Mouse (Mus musculus): Measurements from ENCODE around the gene Gm12216. TPM values are rescaled to one million over a fixed set of nuclear protein-coding genes. Genes with fewer than 3 reads are reported as not detected.
A peak's percentile ranks its signal among the peaks of the same experiment; 100 is the strongest.
"Not testable (repeated sequence)": the region's sequence is repeated elsewhere in the genome, so short reads cannot be mapped to it uniquely, and the experiment has no call there.

The Gm12216 gene
- polyA plus RNA-seq, 1 experiment = 3.7 TPM

DNA sequence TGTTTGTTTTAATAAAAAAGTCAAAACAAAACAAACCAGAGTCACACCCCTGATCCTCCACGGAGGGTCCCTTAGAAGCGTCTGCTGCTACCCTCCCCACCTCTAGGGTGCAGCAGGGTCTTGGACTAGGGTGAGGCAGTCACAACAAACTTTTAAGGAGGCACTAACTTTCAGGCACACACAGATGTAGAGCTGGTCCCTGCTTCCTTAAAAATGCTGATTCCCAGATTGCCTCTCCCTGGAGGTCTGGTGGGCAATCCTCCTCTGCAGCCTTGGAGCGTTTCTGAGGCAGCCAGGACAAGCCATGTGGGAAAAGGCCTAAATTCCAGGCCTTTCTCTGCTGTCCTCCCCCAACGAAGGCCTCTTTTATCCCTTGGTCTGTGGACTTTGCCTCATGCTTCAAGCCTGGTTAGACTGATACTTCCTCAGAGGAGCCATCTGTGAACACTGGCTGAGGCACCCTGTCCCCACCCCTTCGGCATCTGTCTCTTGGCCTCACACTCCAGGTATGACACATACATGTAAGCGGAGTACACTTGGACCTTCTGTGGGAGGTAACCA is 100.2 kb downstream of the Gm12216 start:
- no peak overlapping the region for H3K4me3 ChIP-seq (ENCODE audit: insufficient read depth, low read length)
- TF ChIP-seq POLR2A (IDR thresholded peaks at IDR 0.05; ENCODE audit: extremely low read depth, insufficient read depth, low read length) = no peak
- TF ChIP-seq CTCF (IDR thresholded peaks at IDR 0.05; ENCODE audit: extremely low read depth, insufficient read depth, low read length) = 0 out of 2 replicates have a peak, but pooled peaks have one; percentile 5
- no peak overlapping the region for H3K27ac ChIP-seq (ENCODE audit: insufficient read depth, low read length)
- H3K4me1 ChIP-seq (ENCODE audit: control insufficient read depth, insufficient read depth, low read length) = no peaks in the 10 kb centered on the region; the same call in 1 of the 2 replicates

DNA sequence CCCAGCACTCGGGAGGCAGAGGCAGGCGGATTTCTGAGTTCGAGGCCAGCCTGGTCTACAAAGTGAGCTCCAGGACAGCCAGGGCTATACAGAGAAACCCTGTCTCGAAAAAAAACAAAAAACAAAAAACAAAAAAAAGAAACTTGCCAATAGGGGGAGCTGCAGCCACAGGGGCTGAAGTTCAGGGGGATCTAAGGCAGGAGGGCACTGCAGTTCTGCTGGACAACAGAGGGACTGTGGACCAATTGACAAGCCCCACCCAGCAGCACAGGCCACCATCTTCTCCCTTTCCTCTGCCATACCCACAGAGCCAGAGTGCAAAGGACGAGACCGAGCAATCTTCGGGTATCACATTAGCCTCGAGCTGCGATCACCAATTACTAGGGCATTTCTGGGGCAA is 101.0 kb downstream of the Gm12216 start:
- not testable (repeated sequence) for H3K27ac ChIP-seq (ENCODE audit: insufficient read depth, low read length); H3K4me3 ChIP-seq (ENCODE audit: insufficient read depth, low read length); H3K4me1 ChIP-seq (ENCODE audit: control insufficient read depth, insufficient read depth, low read length)
- TF ChIP-seq CTCF (IDR thresholded peaks at IDR 0.05; ENCODE audit: extremely low read depth, insufficient read depth, low read length) = peak; percentile 43

DNA sequence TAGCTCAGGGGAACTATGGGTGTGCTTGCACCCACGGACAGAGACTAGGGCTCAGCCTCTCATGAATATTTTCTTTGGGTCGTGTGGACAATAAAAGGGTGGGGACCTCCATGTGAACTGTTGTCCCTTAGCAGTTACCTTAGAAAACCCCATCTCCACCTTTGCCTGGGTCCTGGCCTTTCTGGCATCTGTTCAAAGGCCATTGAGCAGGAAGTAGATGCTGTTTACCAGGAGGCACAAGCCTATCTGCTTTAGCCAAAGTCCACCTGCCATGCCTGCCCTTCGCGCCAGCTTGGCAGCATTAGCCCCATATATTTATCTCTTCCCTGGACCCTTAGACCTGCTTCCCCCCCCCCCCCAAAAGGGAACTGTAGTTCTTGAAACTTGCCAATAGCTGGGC is 101.4 kb downstream of the Gm12216 start:
- Histone ChIP-seq H3K4me3 (ENCODE audit: insufficient read depth, low read length) (no peak overlapping the region), H3K27ac (ENCODE audit: insufficient read depth, low read length) (no peak overlapping the region), H3K4me1 (ENCODE audit: control insufficient read depth, insufficient read depth, low read length) (no peaks in the 10 kb centered on the region; the same call in 1 of the 2 replicates)
- no peak for TF ChIP-seq POLR2A (IDR thresholded peaks at IDR 0.05; ENCODE audit: extremely low read depth, insufficient read depth, low read length)
- TF ChIP-seq CTCF (IDR thresholded peaks at IDR 0.05; ENCODE audit: extremely low read depth, insufficient read depth, low read length) = no peak

DNA sequence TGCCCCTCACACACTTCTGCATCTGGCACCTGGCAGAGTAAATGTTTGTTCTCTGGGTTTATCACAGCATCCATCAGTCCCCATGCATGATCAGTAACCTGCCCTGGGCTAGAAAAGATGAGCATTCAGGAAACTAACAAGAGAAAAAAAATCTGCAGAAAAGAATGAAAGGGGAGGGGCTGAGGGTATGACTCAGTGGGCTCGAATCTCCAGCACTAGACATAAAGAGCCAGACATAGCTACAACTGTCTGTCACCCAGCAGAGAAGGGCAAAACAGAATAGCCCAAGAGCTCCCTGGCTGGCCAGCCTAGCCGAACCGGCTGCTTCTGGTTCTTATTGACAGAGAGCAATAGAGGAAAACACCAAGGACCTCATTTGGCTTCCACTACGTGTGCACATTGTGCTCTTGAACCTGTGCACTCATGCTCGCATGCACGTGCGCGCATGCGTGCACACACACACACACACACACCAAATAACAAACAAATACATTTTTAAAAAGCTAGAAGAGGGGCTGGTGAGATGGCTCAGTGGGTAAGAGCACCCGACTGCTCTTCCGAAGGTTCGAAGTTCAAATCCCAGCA is 104.0 kb downstream of the Gm12216 start:
- no peak overlapping the region for H3K4me3 ChIP-seq (ENCODE audit: insufficient read depth, low read length)
- H3K4me1 ChIP-seq (ENCODE audit: control insufficient read depth, insufficient read depth, low read length) = no peaks in the 10 kb centered on the region
- H3K27ac ChIP-seq (ENCODE audit: insufficient read depth, low read length) = no peak overlapping the region
- TF ChIP-seq POLR2A (IDR thresholded peaks at IDR 0.05; ENCODE audit: extremely low read depth, insufficient read depth, low read length) (no peak), CTCF (IDR thresholded peaks at IDR 0.05; ENCODE audit: extremely low read depth, insufficient read depth, low read length) (no peak)

DNA sequence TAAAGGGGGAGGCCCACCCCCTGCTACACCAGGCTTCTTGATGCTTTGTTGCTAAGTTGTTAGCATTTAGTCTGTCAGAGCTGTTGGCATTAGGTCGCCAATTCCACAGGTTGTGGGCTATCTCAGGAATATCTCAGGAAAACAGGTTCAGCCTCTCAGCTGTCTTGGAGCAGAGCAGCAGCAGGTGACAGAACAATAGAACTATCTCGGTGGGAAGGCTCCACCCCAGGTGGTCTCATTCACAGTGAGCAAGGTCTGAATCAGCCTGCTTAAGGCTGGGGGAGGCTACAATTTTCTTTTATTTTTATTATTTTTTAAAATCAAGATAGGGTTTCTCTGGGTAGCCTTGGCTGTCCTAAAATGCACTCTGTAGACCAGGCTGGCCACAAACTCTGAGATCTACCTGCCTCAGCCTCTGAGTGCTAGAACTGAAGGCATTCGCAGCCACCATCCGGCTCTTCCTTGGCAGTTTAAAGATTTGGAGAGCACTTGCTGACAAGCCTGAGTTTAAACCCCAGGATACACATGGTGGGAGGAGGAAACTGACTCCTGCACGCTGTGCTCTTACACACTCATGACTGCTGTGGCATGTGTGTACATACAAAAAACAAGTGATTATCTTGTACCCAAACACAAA is 109.2 kb downstream of the Gm12216 start:
- Histone ChIP-seq H3K4me3 (ENCODE audit: insufficient read depth, low read length) (no peak overlapping the region), H3K27ac (ENCODE audit: insufficient read depth, low read length) (no peak overlapping the region), H3K4me1 (ENCODE audit: control insufficient read depth, insufficient read depth, low read length) (no peaks in the 10 kb centered on the region)
- TF ChIP-seq CTCF (IDR thresholded peaks at IDR 0.05; ENCODE audit: extremely low read depth, insufficient read depth, low read length) (no peak), POLR2A (IDR thresholded peaks at IDR 0.05; ENCODE audit: extremely low read depth, insufficient read depth, low read length) (no peak)

DNA sequence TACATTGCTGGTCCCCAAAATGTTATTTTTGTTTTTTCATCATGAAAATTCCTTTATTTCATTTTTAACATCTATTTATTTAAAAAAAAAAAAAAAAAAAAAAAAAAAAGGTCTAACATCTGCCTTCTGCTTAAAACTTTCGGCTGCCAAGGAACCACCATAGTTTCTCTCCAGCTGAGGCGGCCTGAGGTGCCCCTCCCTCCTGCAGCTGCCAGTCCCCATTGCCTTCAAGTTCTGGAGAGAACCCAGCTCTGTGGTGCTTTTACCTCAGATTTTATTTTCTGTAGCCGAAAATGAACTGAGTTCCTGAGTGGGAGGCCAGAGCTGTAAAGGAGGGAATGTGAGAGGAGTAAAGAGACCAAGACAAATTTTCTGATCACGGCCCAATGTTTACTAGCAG is 109.8 kb downstream of the Gm12216 start:
- no peak overlapping the region for H3K27ac ChIP-seq (ENCODE audit: insufficient read depth, low read length)
- no peaks in the 10 kb centered on the region for H3K4me1 ChIP-seq (ENCODE audit: control insufficient read depth, insufficient read depth, low read length)
- no peak for TF ChIP-seq CTCF (IDR thresholded peaks at IDR 0.05; ENCODE audit: extremely low read depth, insufficient read depth, low read length)
- TF ChIP-seq POLR2A (IDR thresholded peaks at IDR 0.05; ENCODE audit: extremely low read depth, insufficient read depth, low read length) = no peak
- H3K4me3 ChIP-seq (ENCODE audit: insufficient read depth, low read length) = no peak overlapping the region

DNA sequence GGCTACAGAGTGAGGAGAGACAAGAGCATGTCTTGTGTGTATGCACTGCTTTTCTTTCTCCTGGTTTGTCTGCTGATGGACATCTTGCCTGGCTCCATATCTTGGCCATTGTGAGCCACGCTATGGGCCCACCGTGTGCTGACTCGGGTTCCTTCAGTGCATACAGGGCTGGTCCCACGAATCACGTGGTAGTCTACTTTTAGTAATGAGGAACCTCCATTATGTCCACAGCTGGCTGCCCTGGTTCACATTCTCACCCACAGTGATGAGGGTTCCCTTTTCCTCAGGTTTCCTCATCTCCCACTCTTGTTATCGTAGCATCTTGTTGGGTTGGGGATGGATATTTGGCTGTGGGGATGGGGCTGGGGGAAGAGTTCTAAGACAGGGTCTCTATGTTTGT is 110.4 kb downstream of the Gm12216 start:
- Histone ChIP-seq H3K4me1 (ENCODE audit: control insufficient read depth, insufficient read depth, low read length) (no peaks in the 10 kb centered on the region), H3K4me3 (ENCODE audit: insufficient read depth, low read length) (no peak overlapping the region), H3K27ac (ENCODE audit: insufficient read depth, low read length) (no peak overlapping the region)
- TF ChIP-seq CTCF (IDR thresholded peaks at IDR 0.05; ENCODE audit: extremely low read depth, insufficient read depth, low read length) = no peak
- TF ChIP-seq POLR2A (IDR thresholded peaks at IDR 0.05; ENCODE audit: extremely low read depth, insufficient read depth, low read length) = no peak

DNA sequence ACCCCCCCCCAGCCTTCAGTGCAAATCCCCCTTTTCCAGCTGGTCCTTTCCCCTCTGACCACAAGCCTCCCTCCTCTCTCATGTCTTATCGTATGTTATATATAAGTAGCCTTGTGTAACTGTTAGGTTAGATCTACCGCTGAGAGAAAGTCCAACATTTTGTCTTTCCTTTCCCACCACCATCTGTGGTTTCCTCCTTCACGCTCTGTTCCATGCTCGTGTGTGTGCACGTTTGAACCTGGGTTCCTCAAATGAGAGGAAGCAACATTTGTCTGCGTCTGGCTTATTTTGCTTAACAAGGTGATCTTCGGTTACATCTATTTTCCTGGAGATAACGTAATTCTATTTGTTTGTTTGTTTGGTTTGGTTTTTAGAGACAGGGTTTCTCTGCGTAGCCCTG is 111.1 kb downstream of the Gm12216 start:
- TF ChIP-seq POLR2A (IDR thresholded peaks at IDR 0.05; ENCODE audit: extremely low read depth, insufficient read depth, low read length) = no peak
- TF ChIP-seq CTCF (IDR thresholded peaks at IDR 0.05; ENCODE audit: extremely low read depth, insufficient read depth, low read length) = no peak
- Histone ChIP-seq H3K27ac (ENCODE audit: insufficient read depth, low read length) (no peak overlapping the region), H3K4me3 (ENCODE audit: insufficient read depth, low read length) (no peak overlapping the region), H3K4me1 (ENCODE audit: control insufficient read depth, insufficient read depth, low read length) (no peaks in the 10 kb centered on the region)

DNA sequence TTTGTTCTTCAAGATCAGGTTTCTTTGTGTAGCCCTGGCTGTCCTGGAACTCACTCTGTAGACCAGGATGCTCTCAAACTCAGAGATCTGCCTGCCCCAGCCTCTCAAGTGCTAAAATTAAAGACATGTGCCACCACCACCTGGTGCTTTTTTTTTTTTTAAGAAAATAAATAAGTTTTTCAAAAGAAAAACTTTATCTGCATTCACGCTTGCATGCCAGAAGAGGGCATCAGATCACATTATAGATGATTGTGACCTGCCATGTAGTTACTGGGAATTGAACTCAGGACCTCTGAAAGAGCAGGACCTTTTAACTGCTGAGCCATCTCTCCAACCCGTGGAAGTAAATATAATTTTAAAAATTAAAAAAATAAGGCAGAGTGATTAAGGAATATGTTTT is 113.8 kb downstream of the Gm12216 start:
- no peak overlapping the region for H3K4me3 ChIP-seq (ENCODE audit: insufficient read depth, low read length)
- no peak overlapping the region for H3K27ac ChIP-seq (ENCODE audit: insufficient read depth, low read length)
- H3K4me1 ChIP-seq (ENCODE audit: control insufficient read depth, insufficient read depth, low read length) = no peaks in the 10 kb centered on the region
- no peak for TF ChIP-seq CTCF (IDR thresholded peaks at IDR 0.05; ENCODE audit: extremely low read depth, insufficient read depth, low read length)
- TF ChIP-seq POLR2A (IDR thresholded peaks at IDR 0.05; ENCODE audit: extremely low read depth, insufficient read depth, low read length) = no peak

DNA sequence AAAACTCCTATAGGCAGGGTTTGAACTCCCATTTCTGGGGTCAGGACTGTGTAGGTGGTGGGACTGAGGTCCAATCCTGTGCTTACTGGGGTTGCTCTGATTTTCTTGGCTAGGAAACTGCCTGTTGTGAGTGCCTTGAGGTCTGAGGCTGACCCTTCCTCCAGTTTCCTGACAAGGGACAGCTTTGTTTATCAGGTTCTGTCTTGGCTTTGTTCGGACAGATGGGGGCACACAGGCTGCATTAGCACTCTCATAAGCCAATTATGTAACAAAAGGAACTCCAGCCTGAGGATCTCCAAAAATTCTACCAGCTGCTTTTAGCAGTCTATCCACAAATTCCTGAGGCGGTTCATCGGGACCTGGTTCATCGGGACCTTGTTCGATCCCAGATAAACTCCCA is 116.7 kb downstream of the Gm12216 start:
- TF ChIP-seq CTCF (IDR thresholded peaks at IDR 0.05; ENCODE audit: extremely low read depth, insufficient read depth, low read length) = peak; percentile 19; the same call in 1 of the 2 replicates
- TF ChIP-seq POLR2A (IDR thresholded peaks at IDR 0.05; ENCODE audit: extremely low read depth, insufficient read depth, low read length) = no peak
- Histone ChIP-seq H3K4me1 (ENCODE audit: control insufficient read depth, insufficient read depth, low read length) (no peaks in the 10 kb centered on the region), H3K27ac (ENCODE audit: insufficient read depth, low read length) (no peak overlapping the region), H3K4me3 (ENCODE audit: insufficient read depth, low read length) (no peak overlapping the region)
